Mouse (Mus musculus): ENCODE results near the gene Ajap1.

Gene Ajap1

GRCm38 (mm10) chr4:153357539-153358242, 124.9 kb downstream of the Ajap1 start:
- peak; percentile 3 for DNase-seq (ENCODE audit: low spot score)

- DNase-seq (ENCODE audit: low spot score), result no peak
These were observed 126.4 kb downstream of the Ajap1 start for GRCm38 (mm10) chr4:153356236-153356635.

- DNase-seq (ENCODE audit: low spot score), result no peak
These were observed 137.6 kb downstream of the Ajap1 start for GRCm38 (mm10) chr4:153344999-153345398.

- no peak for DNase-seq (ENCODE audit: low spot score)
These were observed 141.7 kb downstream of the Ajap1 start for GRCm38 (mm10) chr4:153340887-153341286.

GRCm38 (mm10) chr4:153335301-153335799, 147.3 kb downstream of the Ajap1 start:
- DNase-seq (ENCODE audit: low spot score), result no peak

GRCm38 (mm10) chr4:153327809-153328208, 154.8 kb downstream of the Ajap1 start:
- DNase-seq (ENCODE audit: low spot score), result no peak

Measured in ovary, adult 18-20 months (tissue).